Mouse (Mus musculus) testis, adult 2 months (tissue): Measurements from ENCODE around the gene Iba57. TPM values are rescaled to one million over a fixed set of nuclear protein-coding genes. Genes with fewer than 3 reads are reported as not detected.

Source experiments
- H3K27ac ChIP-seq: fragments of 200-500 bp; 2 replicates; pipeline ENCODE4 v1.5.1; 2012; ENCODE audit warnings: low read depth, low read length; ENCODE audit not compliant: control insufficient read depth, insufficient read depth
- H3K27me3 ChIP-seq: fragments of 200-500 bp; 2 replicates; pipeline ENCODE4 v1.6.1; 2012; ENCODE audit warnings: mild to moderate bottlenecking, low read length, moderate library complexity; ENCODE audit not compliant: control insufficient read depth, insufficient read depth
- H3K36me3 ChIP-seq: fragments of 200-500 bp; 2 replicates; pipeline ENCODE4 v1.6.1; 2012; ENCODE audit warnings: mild to moderate bottlenecking, low read length; ENCODE audit not compliant: control insufficient read depth, insufficient read depth
- H3K4me1 ChIP-seq: fragments of 200-500 bp; 2 replicates; pipeline ENCODE4 v1.6.1; 2012; ENCODE audit warnings: low read length; ENCODE audit not compliant: control insufficient read depth, insufficient read depth
- H3K4me3 ChIP-seq: fragments of 200-500 bp; 2 replicates; pipeline ENCODE4 v1.5.1; 2012; ENCODE audit warnings: low read depth, mild to moderate bottlenecking, low read length, moderate library complexity, mixed read lengths; ENCODE audit not compliant: control insufficient read depth
- CTCF ChIP-seq: fragments of 200-500 bp; IDR thresholded peaks from 2 replicates; pipeline ENCODE4 v1.5.1; 2012; ENCODE audit warnings: low read depth, mild to moderate bottlenecking, inconsistent platforms, low read length, moderate library complexity; ENCODE audit not compliant: control insufficient read depth, insufficient read depth, insufficient replicate concordance
- POLR2A ChIP-seq: fragments of 200-500 bp; IDR thresholded peaks from 2 replicates; pipeline ENCODE4 v1.6.1; 2012; ENCODE audit warnings: low read depth, mild to moderate bottlenecking, inconsistent platforms, low read length, moderate library complexity; ENCODE audit not compliant: control insufficient read depth
- polyA plus RNA-seq: library from polyadenylated mRNA; depleted of rRNA; stranded (reverse); fragments of >200 nt; gene quantifications from 2 replicates; pipeline ENCODE4 v1.2.3, GENCODE M21; 2012

Gene Iba57
- polyA plus RNA-seq, 1 experiment: 10.3 TPM

GRCm38 (mm10) chr11:59187706-59188105 is 24.2 kb upstream of the Iba57 start:
- TF ChIP-seq POLR2A: no peak
- no peak for TF ChIP-seq CTCF
- H3K27ac ChIP-seq: no peak overlapping the region

GRCm38 (mm10) chr11:59185490-59185889 is 22.0 kb upstream of the Iba57 start:
- 0 out of 2 replicates have a peak, but pooled peaks have one; percentile 23 for TF ChIP-seq POLR2A
- no peak for TF ChIP-seq CTCF
- Histone ChIP-seq H3K27ac (no peak overlapping the region), H3K4me3 (no peak overlapping the region), H3K36me3 (no peaks in the 10 kb centered on the region; the same call in 1 of the 2 replicates), H3K4me1 (no peaks in the 10 kb centered on the region; the same call in 1 of the 2 replicates), H3K27me3 (no peaks in the 10 kb centered on the region)

More at GRCm38 (mm10) chr11:59187706-59188105, 24.2 kb upstream of the Iba57 start:
- Histone ChIP-seq H3K4me3 (peak overlapping the region; percentile 12; the same call in 1 of the 2 replicates), H3K36me3 (no peaks in the 10 kb centered on the region; the same call in 1 of the 2 replicates), H3K4me1 (no peaks in the 10 kb centered on the region; the same call in 1 of the 2 replicates), H3K27me3 (no peaks in the 10 kb centered on the region)

DNA sequence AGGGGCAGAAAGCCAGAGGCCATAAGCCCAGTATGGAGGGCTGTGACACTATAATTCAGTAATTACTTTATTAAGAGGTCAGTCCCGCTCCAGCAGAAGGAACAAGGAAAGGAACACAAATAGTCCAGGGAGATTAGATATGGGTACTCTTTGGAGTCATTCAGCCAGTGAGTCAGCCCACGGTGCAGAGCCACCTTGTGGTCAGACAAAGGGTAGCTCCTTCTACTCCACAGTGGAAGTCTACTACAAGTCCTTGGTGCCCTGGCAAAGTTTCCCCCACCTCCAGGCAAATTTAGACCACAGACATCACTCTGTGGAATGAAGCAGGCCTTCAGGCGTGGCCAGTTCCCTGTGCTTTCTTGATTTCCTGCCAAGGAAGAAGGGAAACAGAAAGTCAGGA is 20.3 kb upstream of the Iba57 start:
- H3K27ac ChIP-seq: peak overlapping the region; percentile 50
- no peaks in the 10 kb centered on the region; the same call in 1 of the 2 replicates for H3K36me3 ChIP-seq
- no peaks in the 10 kb centered on the region; the same call in 1 of the 2 replicates for H3K4me1 ChIP-seq
- TF ChIP-seq POLR2A: no peak
- peak; percentile 51; the same call in 1 of the 2 replicates for TF ChIP-seq CTCF
- no peaks in the 10 kb centered on the region for H3K27me3 ChIP-seq
- no peak overlapping the region for H3K4me3 ChIP-seq

DNA sequence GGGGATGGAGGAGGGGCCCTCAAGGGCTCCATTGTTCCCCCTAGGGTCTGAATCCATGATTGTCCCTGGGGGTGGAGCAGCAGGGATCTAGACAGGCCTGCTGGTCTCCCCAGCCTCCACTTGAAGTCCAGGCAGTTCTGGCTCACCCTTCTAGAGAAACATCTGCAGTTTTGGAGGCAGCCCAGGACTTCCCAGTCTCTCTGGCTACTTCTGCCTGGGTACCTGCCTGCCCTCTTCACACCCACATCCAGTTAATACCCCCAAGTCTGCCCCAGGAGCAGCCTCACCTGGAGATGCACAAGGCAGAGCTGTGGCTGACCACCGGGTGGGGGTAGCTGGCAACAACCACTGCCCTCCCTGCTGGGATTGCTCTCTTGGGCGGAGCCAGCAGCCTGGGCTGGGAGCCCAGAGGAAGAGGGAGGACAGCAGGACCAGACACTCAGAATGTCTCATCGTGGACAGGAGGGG is 19.4 kb upstream of the Iba57 start, which contains the start of gene Gjc2:
Gjc2 (minus strand) TSS at position 350 of the 468 bp plus-strand sequence.
- Histone ChIP-seq H3K36me3 (no peaks in the 10 kb centered on the region; the same call in 1 of the 2 replicates), H3K27ac (peak within 1 kb of the TSS; percentile 50), H3K4me3 (no peak within 1 kb of the TSS), H3K4me1 (no peaks in the 10 kb centered on the region; the same call in 1 of the 2 replicates), H3K27me3 (no peaks in the 10 kb centered on the region)
- no peak for TF ChIP-seq CTCF
- TF ChIP-seq POLR2A: no peak

- H3K36me3 ChIP-seq: no peaks in the 10 kb centered on the region
- TF ChIP-seq POLR2A: no peak
- no peak for TF ChIP-seq CTCF
- peak overlapping the region; percentile 25 for H3K4me3 ChIP-seq
- H3K27me3 ChIP-seq: no peaks in the 10 kb centered on the region
- peaks cover 7% of the 10 kb centered on the region for H3K4me1 ChIP-seq
- no peak overlapping the region for H3K27ac ChIP-seq
Measured at GRCm38 (mm10) chr11:59176921-59177320, 13.4 kb upstream of the Iba57 start.

GRCm38 (mm10) chr11:59176475-59176874 is 12.9 kb upstream of the Iba57 start:
- Histone ChIP-seq H3K36me3 (no peaks in the 10 kb centered on the region), H3K27ac (no peak overlapping the region), H3K4me1 (peaks cover 7% of the 10 kb centered on the region), H3K27me3 (no peaks in the 10 kb centered on the region), H3K4me3 (peak overlapping the region; percentile 25)
- TF ChIP-seq POLR2A (peak; percentile 53), CTCF (no peak)

DNA sequence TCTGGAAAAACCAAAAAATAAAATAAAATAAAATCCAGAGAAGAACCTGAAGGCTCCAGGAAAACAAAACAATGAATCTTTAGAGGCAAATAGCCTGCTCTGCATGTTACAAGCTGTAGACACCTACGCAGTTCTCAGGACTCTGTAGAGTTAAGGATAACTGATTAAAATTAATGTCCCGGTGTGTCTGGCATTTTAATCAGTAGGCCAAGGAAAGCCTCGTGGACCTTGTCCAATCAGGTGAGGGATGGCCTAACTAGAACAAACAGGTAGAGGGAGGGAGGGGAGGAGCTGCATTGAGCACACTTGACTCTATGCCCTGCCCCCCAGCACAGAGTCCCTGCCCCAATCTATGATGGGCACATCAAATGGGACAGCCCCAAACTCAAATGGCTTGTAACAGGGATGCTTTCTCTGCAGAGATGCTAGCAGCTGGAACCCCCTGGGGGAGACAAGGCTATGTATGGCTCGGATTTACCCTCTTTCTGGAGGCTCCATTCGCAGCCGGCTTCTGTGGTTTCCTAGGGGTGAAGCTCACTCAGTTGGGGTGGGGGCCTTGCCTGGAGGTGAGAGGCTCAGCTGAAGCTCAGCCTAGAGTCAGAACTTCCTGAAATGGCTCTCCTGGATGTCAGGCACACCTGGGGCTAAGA is 10.8 kb upstream of the Iba57 start:
- Histone ChIP-seq H3K27ac (no peak overlapping the region), H3K27me3 (no peaks in the 10 kb centered on the region)
- TF ChIP-seq POLR2A (no peak), CTCF (no peak)

GRCm38 (mm10) chr11:59170549-59170948 is 7.0 kb upstream of the Iba57 start:
- H3K4me1 ChIP-seq: no peaks in the 10 kb centered on the region; the same call in 1 of the 2 replicates
- TF ChIP-seq CTCF (no peak), POLR2A (no peak)
- no peaks in the 10 kb centered on the region for H3K36me3 ChIP-seq
- no peaks in the 10 kb centered on the region for H3K27me3 ChIP-seq
- no peak overlapping the region for H3K4me3 ChIP-seq
- no peak overlapping the region for H3K27ac ChIP-seq

More for the DNA sequence above, 10.8 kb upstream of the Iba57 start:
- no peaks in the 10 kb centered on the region for H3K36me3 ChIP-seq
- peaks cover 7% of the 10 kb centered on the region for H3K4me1 ChIP-seq
- H3K4me3 ChIP-seq: no peak overlapping the region
